29 mouse cellular contexts compared by ENCODE assay signal in genomic region chr11:46430123-46430522, GRCm38 (mm10). TPM values are rescaled to one million over a fixed set of nuclear protein-coding genes. Genes with fewer than 3 reads are reported as not detected.
"Had no signal": no experiment of that assay in that cellular context is flagged by ENCODE, and none has a peak within 500 bp of the region (broad histone marks: within the 10 kb centered on the region; RNA-seq: fewer than 3 reads in every experiment).

No protein-coding gene starts in this region.

- DNase-seq: kidney, adult 18-20 months; kidney, adult 9 months; kidney, postnatal 14 days; kidney, postnatal 4 days; layer of hippocampus, adult 9-11 months; layer of hippocampus, postnatal 36 days; lung, adult 18-20 months; lung, postnatal 14 days; lung, postnatal 4 days; retina, postnatal 1 day had no signal

- H3K4me3 ChIP-seq: left cerebral cortex, adult 2 months; lung, embryonic 15.5 days; midbrain, embryonic 12.5 days; myocyte; neural tube, embryonic 13.5 days had no signal

- H3K36me3 ChIP-seq: lung, embryonic 15.5 days; midbrain, embryonic 12.5 days; neural tube, embryonic 13.5 days had no signal

- ATAC-seq: midbrain, embryonic 16.5 days had no signal

- H3K4me1 ChIP-seq: lung, embryonic 15.5 days; midbrain, embryonic 12.5 days; neural tube, embryonic 13.5 days had no signal

- H3K9me3 ChIP-seq: lung, embryonic 15.5 days; midbrain, embryonic 12.5 days; neural tube, embryonic 13.5 days had no signal

- H3K4me2 ChIP-seq: lung, embryonic 15.5 days; midbrain, embryonic 12.5 days; neural tube, embryonic 13.5 days had no signal

- H3K27ac ChIP-seq: liver, embryonic 14.5 days; lung, embryonic 15.5 days; midbrain, embryonic 12.5 days; neural tube, embryonic 13.5 days had no signal

- H3K27me3 ChIP-seq: lung, embryonic 15.5 days; midbrain, embryonic 12.5 days; neural tube, embryonic 13.5 days had no signal

- H3K9ac ChIP-seq: liver, embryonic 14.5 days; lung, embryonic 15.5 days; midbrain, embryonic 12.5 days; neural tube, embryonic 13.5 days had no signal

RNA-seq across cellular contexts. Expression of gene Fam71b, which starts 33.8 kb away (rescaled TPM):
- total RNA-seq: layer of hippocampus, adult 18-20 months; layer of hippocampus, postnatal 36 days; left cerebral cortex, adult 2 months; left cerebral cortex, postnatal 10 days; left cerebral cortex, postnatal 36 days; liver, adult 2 months; megakaryocyte progenitor cell, adult 5-6 weeks; megakaryocyte-erythroid progenitor cell, adult 5-6 weeks; monocyte, adult 5-6 weeks; neutrophil, adult 5-6 weeks had no signal
- polyA plus RNA-seq: kidney, embryonic 16.5 days; limb, embryonic 11.5 days; limb, embryonic 14.5 days; liver, adult 2 months; midbrain, embryonic 12.5 days; midbrain, embryonic 16.5 days; neural tube, embryonic 13.5 days; stomach, embryonic 16.5 days had no signal

RNA-seq across cellular contexts. Expression of gene Itk, which starts 40.8 kb away (rescaled TPM):
- polyA plus RNA-seq: limb, embryonic 11.5 days; midbrain, embryonic 16.5 days; neural tube, embryonic 13.5 days had no signal
